Mouse (Mus musculus): ENCODE results near the gene Sypl2. TPM values are rescaled to one million over a fixed set of nuclear protein-coding genes. Genes with fewer than 3 reads are reported as not detected.

Gene Sypl2
- polyA plus RNA-seq, 1 experiment from 2014 or later, result 1.0 TPM

DNA sequence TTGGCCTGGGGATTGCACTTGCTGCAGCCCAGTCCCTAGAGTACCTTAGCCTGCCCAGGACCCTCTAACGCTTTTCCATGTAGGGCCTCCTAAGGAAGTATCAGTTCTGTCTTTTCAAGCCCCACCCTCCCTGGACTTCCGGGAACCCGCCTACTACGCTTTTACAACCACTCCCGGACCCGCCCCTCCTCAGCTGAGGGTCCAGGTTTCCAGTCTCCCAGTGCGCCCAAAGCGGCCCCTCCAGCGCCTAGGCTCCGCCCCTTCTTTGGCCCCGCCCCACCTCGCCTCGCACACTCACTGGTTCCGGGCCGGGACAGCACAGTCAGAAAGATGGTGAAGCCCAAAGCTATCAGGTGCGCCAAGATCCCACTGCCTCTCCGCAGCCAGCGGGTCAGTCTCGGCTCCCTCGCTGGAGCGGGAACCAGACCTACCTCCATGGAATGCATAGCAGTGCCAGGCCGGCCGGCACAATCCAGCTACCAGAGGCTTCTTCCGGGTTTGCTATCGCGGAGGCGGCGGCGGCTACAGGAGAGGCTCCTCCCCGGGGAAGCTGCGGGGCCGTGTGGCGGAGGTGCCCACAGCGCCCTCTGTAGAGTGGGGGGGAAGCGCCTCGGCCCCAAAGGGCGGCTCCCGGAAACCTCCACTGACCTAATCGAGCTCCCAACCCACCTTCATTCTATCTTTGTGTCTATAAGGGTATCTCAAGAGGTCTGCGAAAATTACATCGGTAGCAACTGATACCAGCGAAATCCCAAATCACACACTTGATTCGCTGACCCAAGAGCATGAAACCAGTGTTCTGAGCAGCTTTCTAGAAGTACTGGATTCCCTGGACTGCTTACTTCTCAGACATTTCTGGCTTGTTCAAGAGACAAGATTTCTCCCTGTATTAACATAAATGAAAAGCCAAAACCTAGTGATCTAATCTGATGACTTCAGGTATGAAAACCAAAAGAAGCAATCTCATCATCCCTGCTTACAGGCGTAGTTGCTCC, 25.8 kb downstream of the Sypl2 start, which contains the start of gene Cyb561d1:
Gene Cyb561d1, minus strand, starts transcription at position 884 of the 995 bp plus-strand sequence.
- Histone ChIP-seq H3K27me3 (ENCODE audit: insufficient read depth, poor library complexity, severe bottlenecking) (no peaks in the 10 kb centered on the region), H3K4me3 (peak within 1 kb of the TSS; percentile 75), H3K36me3 (peaks cover 59% of the 10 kb centered on the region), H3K9me3 (no peaks in the 10 kb centered on the region), H3K27ac (peak within 1 kb of the TSS; percentile 93), H3K4me1 (replicated peaks) (peaks cover 65% of the 10 kb centered on the region)
- WGBS, result 3% methylated on average over 44 of the region's 44 CpGs
- DNase-seq (ENCODE audit: low spot score), result peak; percentile 94

DNA sequence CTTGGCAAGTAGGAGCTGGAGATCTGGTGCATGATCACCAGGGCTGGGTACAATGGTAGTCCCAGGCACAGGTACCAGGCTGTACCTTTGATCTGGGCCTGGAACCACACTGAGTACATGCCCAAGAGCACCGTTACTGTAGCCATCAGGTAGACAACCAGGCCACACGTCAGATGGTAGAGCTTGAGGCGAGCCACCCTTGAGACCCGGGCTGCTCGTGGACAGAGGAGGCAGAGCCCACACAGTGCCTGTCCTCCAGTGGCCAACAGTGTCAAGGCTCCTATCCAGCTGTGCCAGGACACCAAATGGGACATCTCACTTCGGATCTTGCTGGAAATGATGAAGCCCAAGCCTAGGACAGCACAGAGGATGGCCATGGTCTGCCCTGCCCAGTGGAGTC, 27.2 kb downstream of the Sypl2 start:
- H3K27me3 ChIP-seq (ENCODE audit: insufficient read depth, poor library complexity, severe bottlenecking), result no peaks in the 10 kb centered on the region
- WGBS, result 93% methylated on average over 6 of the region's 6 CpGs
- peaks cover 70% of the 10 kb centered on the region for H3K4me1 ChIP-seq (replicated peaks)
- H3K27ac ChIP-seq, result 0 out of 2 replicates have a peak overlapping the region, but pooled peaks have one; percentile 93
- no peaks in the 10 kb centered on the region for H3K9me3 ChIP-seq
- peaks cover 45% of the 10 kb centered on the region for H3K36me3 ChIP-seq
- no peak overlapping the region for H3K4me3 ChIP-seq
- DNase-seq (ENCODE audit: low spot score), result no peak

DNA sequence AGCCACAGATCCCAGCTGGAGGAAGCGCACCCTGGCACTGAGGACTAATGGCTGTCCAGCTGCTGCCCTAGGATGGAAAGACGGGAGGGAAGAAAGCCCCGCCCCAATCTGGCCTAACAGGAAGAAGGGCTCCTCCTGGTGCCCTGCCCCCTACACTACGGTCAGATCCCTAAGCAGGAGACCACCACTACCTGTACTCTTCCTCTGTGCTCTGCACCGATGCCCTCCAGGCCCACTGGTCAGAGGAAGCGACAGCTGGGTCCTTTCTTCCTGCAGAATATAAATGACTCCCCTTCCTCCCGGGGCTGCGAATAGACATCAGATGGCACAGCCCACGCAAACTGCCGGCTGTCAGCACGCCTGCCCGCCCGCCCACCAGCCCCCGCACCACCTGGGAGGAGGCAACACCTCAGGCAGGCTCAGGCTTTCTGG, 29.4 kb downstream of the Sypl2 start:
- H3K4me3 ChIP-seq, result peak overlapping the region; percentile 32
- peaks cover 56% of the 10 kb centered on the region for H3K4me1 ChIP-seq (replicated peaks)

DNA sequence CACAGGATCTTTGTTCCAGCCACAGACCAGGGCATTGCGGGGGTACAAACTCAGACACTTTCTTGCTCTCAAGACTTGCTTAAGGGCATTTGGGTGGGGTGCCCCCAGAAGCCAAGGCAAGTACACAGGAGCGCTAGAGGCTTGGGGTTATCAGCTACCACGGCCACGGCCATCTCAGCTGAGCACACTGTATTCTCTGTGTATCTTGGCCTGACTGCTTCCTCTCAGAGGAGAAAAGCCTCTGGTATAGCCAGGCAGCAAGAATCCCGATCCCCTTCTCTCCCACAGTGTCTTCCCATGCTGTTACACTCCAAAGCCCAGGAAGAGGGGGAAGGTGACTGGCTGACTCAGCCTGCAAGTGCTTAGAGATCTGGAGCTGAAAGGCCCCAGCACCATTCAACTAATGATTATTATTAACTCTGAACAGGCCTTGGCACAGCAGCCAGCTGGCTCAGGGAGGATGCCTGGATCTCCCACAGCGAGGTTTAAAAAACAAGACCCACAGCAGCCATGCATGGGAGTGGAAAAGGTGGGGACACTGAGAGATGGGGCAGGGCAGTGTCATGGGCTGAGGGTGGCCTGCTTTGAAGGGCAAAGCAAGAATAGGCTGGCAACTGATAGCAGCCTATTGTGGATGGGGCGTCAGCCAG, 30.4 kb downstream of the Sypl2 start:
- peak overlapping the region; percentile 75 for H3K27ac ChIP-seq
- H3K4me3 ChIP-seq, result no peak overlapping the region
- no peaks in the 10 kb centered on the region for H3K9me3 ChIP-seq
- H3K4me1 ChIP-seq (replicated peaks), result peaks cover 48% of the 10 kb centered on the region
- H3K27me3 ChIP-seq (ENCODE audit: insufficient read depth, poor library complexity, severe bottlenecking), result no peaks in the 10 kb centered on the region
- no peak for DNase-seq (ENCODE audit: low spot score)
- H3K36me3 ChIP-seq, result peaks cover 16% of the 10 kb centered on the region
- 82% methylated on average over 7 of the region's 7 CpGs for WGBS

More for the DNA sequence above, 29.4 kb downstream of the Sypl2 start:
- DNase-seq (ENCODE audit: low spot score), result peak; percentile 63
- H3K27ac ChIP-seq, result peak overlapping the region; percentile 75
- H3K36me3 ChIP-seq, result peaks cover 25% of the 10 kb centered on the region
- no peaks in the 10 kb centered on the region for H3K27me3 ChIP-seq (ENCODE audit: insufficient read depth, poor library complexity, severe bottlenecking)
- no peaks in the 10 kb centered on the region for H3K9me3 ChIP-seq
- WGBS, result 25% methylated on average over 14 of the region's 14 CpGs

DNA sequence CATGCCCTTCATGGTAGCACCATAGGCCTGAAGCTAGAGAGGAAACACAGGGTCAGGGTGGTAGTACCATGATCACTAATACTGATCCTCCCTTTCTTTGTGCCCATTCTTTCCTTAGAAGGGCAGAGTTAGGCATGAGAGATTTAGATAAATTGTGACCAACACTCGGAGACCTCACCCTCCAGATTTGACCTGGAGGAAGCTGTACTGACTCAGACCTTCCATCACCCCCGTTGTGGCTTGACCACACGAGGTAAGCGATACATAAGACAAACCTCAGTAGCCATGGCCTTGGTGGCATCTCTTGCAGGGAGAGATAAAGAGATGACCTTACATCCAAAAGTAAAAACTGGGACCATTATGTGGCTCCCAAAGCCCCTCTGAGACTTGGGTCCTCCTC, 31.2 kb downstream of the Sypl2 start:
- H3K4me1 ChIP-seq (replicated peaks), result peaks cover 44% of the 10 kb centered on the region
- WGBS, result 83% methylated on average over 4 of the region's 4 CpGs
- H3K27me3 ChIP-seq (ENCODE audit: insufficient read depth, poor library complexity, severe bottlenecking), result no peaks in the 10 kb centered on the region
- H3K9me3 ChIP-seq, result no peaks in the 10 kb centered on the region
- DNase-seq (ENCODE audit: low spot score), result no peak
- H3K27ac ChIP-seq, result no peak overlapping the region
- no peak overlapping the region for H3K4me3 ChIP-seq
- peaks cover 16% of the 10 kb centered on the region for H3K36me3 ChIP-seq

DNA sequence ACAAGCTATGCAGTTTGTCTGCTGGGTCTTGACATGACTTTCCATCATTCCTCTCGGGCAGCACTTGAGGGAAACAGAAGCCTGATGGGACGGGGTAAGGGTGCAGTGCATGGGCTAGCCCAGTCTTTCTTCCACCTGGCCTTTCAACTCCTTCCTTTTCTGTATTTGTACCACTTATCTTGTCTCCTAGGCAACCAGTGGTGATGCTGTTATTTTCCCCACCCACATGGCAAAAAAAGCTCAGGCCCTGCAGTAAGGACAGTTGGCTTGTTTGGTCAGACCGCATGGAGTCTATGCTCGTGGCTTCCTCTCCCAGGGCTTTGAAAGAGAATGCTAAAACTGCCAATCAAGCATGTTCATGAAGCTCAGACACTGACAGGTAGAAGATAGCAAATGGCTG, 32.8 kb downstream of the Sypl2 start:
- no peak overlapping the region for H3K4me3 ChIP-seq
- no peaks in the 10 kb centered on the region; the same call in 1 of the 2 replicates for H3K27me3 ChIP-seq (ENCODE audit: insufficient read depth, poor library complexity, severe bottlenecking)
- no peaks in the 10 kb centered on the region for H3K9me3 ChIP-seq
- peaks cover 8% of the 10 kb centered on the region for H3K36me3 ChIP-seq
- 82% methylated on average over 4 of the region's 4 CpGs for WGBS
- H3K27ac ChIP-seq, result no peak overlapping the region
- peaks cover 39% of the 10 kb centered on the region for H3K4me1 ChIP-seq (replicated peaks)
- no peak for DNase-seq (ENCODE audit: low spot score)

DNA sequence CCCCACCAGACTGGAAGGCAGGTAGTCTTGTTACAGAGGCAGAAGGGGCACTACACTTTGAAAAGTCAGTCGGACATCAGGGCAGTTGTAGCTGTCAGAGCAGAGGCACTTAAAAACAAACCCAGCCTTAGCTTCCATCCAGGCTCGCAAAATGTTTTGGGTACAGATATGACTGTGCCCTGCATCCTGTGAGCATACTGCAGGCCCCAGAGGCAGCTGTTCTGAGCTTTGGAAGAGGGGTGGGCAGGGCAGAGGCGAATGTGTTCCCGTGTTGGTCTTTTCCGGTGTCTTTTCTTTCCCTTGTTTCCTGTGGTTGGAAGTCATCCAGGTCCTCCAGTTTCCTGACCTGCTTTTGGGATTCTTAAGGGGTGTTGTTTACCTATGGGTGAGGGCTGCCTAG, 36.6 kb downstream of the Sypl2 start:
- WGBS, result 78% methylated on average over 5 of the region's 5 CpGs
- peak overlapping the region; percentile 29; the same call in 1 of the 2 replicates for H3K27ac ChIP-seq
- H3K27me3 ChIP-seq (ENCODE audit: insufficient read depth, poor library complexity, severe bottlenecking), result peaks cover 25% of the 10 kb centered on the region
- H3K4me3 ChIP-seq, result no peak overlapping the region
- H3K9me3 ChIP-seq, result no peaks in the 10 kb centered on the region
- peaks cover 12% of the 10 kb centered on the region for H3K36me3 ChIP-seq
- H3K4me1 ChIP-seq (replicated peaks), result peaks cover 43% of the 10 kb centered on the region
- DNase-seq (ENCODE audit: low spot score), result no peak

DNA sequence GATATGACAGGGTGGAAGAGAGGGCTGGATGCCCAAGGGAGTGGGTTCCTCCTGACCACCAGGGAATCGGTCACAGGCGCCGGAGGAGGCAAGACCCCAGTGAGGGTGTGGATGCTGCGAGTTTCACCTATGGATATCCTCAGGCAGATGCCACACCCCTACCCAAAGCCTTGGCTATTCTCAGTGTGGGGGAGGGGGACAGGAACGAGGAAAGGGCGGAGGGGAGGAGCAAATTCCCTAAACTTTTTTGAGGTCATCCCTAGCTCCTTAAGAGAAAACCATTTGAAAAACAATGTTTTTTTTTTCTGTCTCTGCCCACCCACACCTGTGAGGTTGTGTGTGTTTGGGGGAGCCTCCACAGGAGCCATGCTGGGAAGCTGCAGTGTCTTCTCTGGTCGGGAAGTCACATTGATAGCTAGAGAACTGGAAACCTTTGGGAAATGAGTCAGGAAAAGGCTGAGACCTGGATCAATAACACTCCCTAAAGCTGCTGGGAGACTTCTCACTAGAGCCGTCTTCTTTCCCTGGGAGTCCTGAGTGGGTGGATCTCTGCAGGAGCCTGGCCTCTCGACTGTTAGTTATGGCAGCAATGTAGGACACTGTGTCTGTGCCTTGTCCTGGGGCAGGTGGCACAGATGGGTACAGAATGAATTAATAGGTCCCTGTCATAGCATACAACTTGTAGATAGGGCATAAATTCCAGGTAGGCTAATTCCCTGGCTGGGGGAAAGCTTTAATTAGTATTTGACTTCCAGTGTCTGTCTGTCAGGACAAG, 37.5 kb downstream of the Sypl2 start:
- DNase-seq (ENCODE audit: low spot score), result no peak
- Histone ChIP-seq H3K9me3 (no peaks in the 10 kb centered on the region), H3K4me1 (replicated peaks) (peaks cover 41% of the 10 kb centered on the region), H3K4me3 (peak overlapping the region; percentile 23; the same call in 1 of the 2 replicates), H3K27me3 (ENCODE audit: insufficient read depth, poor library complexity, severe bottlenecking) (peaks cover 35% of the 10 kb centered on the region), H3K36me3 (peaks cover 12% of the 10 kb centered on the region), H3K27ac (no peak overlapping the region)
- 74% methylated on average over 9 of the region's 9 CpGs for WGBS

DNA sequence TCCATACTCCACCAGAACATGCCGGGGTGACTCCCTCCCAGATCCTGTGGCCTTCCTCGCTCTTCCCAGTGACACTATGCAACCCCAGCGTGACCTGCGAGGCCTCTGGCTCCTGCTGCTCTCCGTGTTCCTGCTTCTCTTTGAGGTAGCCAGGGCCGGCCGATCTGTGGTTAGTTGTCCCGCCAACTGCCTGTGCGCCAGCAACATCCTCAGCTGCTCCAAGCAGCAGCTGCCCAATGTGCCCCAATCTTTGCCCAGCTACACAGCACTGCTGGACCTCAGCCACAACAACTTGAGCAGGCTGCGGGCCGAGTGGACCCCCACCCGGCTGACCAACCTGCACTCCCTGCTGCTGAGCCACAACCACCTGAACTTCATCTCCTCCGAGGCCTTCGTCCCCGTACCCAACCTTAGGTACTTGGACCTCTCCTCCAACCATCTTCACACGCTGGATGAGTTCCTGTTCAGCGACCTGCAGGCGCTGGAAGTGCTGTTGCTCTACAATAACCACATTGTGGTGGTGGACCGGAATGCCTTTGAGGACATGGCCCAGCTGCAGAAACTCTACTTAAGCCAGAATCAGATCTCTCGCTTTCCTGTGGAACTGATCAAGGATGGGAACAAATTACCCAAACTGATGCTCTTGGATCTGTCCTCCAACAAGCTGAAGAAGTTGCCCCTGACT, 39.2 kb downstream of the Sypl2 start:
- H3K27ac ChIP-seq, result peak overlapping the region; percentile 90; the same call in 1 of the 2 replicates
- H3K36me3 ChIP-seq, result peaks cover 12% of the 10 kb centered on the region
- H3K27me3 ChIP-seq (ENCODE audit: insufficient read depth, poor library complexity, severe bottlenecking), result peaks cover 37% of the 10 kb centered on the region
- H3K9me3 ChIP-seq, result no peaks in the 10 kb centered on the region
- H3K4me1 ChIP-seq (replicated peaks), result peaks cover 41% of the 10 kb centered on the region
- WGBS, result 57% methylated on average over 20 of the region's 20 CpGs
- H3K4me3 ChIP-seq, result peak overlapping the region; percentile 84
- DNase-seq (ENCODE audit: low spot score), result no peak

DNA sequence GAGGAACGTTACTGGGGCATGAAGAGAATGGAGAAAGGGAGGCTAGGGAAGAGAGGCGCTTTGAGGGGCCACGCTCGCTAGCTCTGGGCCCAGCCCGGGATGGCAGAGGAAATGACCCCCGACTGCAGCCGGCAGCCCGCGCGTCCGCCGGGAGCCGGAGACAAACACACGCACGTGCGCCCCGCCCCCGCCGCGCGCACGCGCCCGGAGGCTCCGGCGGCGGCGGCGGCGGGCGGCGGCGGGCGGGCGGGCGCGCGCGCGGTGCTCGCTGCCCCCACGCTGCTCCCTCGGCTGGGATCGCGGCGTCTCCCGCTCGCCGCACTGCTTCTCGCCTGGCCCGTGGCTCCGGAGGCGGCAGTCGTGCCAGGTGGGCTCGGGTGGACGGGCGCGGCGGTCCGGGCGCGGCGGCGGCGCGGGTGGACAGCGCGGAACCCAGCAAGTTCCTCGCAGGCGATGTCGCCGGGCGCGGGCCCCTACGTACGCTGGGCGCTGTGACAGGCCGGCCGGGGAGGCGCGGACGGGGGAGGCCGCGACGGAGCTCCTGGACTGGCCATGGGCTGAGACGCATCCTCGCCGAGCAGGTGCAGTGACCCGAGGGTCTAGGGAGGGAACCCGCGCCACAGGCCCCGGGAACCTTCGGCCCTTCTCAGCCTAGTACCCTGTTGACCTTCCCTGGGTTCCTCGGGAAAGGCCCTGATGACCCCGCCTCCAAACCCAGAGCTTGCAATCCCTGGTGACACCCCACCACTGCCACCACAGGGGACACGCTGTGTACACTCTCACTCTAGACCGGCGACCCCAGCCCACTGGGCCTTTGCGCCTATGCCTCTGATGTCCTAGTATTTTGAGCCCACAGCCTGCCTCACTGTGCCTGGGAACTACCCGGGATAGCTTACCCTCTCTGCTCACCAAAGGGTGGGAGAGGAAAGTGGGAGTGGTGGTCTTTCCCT, 40.1 kb downstream of the Sypl2 start, which contains the start of gene Amigo1:
Gene Amigo1, plus strand, starts transcription at position 238 of the 950 bp plus-strand sequence.
- peak; percentile 56 for DNase-seq (ENCODE audit: low spot score)
- Histone ChIP-seq H3K27ac (peak within 1 kb of the TSS; percentile 90), H3K4me1 (replicated peaks) (peaks cover 41% of the 10 kb centered on the region), H3K9me3 (no peaks in the 10 kb centered on the region), H3K4me3 (peak within 1 kb of the TSS; percentile 84), H3K36me3 (peaks cover 12% of the 10 kb centered on the region), H3K27me3 (ENCODE audit: insufficient read depth, poor library complexity, severe bottlenecking) (peaks cover 37% of the 10 kb centered on the region)
- under 1% methylated on average over 100 of the region's 100 CpGs for WGBS

DNA sequence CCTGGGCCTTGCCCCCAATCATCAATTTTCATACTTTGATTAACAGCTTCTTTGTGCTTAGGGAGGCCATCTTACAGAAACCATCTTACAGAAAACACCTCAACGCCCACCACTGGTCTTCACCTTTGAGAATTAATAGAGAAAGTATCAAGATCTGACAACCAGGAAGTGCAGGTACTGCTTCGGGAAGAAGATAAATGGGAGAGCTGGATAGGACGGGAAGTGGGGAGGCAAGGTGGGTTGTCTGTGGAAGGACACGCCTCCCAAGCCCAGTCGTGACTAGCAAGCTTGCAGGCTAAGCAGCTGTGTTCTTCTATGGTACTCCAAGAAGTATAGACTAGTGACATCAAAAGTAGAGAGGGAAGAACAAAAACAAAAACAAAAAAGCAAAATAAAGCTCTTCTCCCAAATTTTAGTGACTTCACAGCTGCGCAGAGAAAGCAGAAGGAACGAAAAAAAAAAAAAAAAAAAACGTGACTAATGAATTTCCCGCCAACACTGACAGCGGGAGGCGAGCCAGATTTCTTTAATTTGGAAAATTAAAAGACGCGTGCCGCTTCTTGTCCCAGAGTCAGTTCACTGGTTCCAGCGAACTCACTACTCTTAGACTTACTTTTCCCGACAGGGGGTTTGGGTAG, 40.9 kb downstream of the Sypl2 start:
- DNase-seq (ENCODE audit: low spot score), result no peak
- Histone ChIP-seq H3K27ac (peak overlapping the region; percentile 90), H3K4me3 (peak overlapping the region; percentile 84), H3K36me3 (peaks cover 12% of the 10 kb centered on the region), H3K27me3 (ENCODE audit: insufficient read depth, poor library complexity, severe bottlenecking) (peaks cover 37% of the 10 kb centered on the region), H3K9me3 (no peaks in the 10 kb centered on the region), H3K4me1 (replicated peaks) (peaks cover 40% of the 10 kb centered on the region)
- WGBS, result 4% methylated on average over 16 of the region's 16 CpGs

Data from hindbrain, embryonic 10.5 days (tissue).